Mouse (Mus musculus): ENCODE measurements at regions not wholly inside any gene's neighbourhood (a gene's known extent, or its start where the extent isn't known, plus 50 kb on each side); places are given as distances from the start of the nearest gene placed in this dataset.
"Not testable (repeated sequence)": the region's sequence is repeated elsewhere in the genome, so short reads cannot be mapped to it uniquely, and the experiment has no call there.

DNA sequence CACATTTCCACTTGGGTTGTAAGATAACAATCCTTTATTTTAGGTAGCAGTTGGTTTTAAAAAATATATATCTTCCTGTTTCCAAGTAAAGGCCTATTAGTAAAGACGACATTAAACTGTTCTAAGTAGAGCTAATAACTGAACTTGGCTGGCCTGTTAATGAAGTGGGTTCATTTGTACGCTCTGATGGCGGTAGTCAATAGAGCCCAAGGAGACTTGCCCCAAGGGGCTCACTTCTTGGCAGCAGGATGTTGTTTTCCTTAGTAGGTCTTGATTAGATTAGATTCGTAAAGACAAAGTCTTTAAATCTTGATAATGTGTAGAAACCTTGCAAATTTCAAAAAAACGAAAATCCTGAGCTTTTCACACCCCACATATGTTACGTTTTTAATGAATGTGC is 135.4 kb upstream of the Rapgef5 start:
- DNase-seq = no peak

DNA sequence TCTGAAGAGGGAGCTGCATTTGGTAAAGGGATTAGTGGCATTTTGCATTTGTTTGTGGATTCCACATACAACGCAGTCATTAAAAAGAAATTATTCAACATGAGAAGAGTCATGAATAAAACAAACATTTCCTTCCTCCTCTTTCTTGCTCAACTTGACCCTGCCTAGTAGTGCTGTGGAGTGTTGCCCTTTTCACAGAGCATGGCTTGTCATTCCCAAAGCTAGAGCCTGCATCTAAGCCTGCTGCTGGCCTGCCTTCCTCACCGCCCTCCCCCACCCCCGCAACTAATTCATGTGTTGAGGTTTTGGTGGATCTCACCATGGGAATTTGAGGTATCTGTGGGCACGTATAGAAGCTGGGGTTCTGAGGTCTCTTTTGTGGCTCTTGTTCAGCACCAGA is 133.6 kb upstream of the Rapgef5 start:
- not testable (repeated sequence) for DNase-seq

- DNase-seq = peak; percentile 63
These were observed 131.1 kb upstream of the Rapgef5 start for GRCm38 (mm10) chr12:117385072-117385666.

GRCm38 (mm10) chr12:117385697-117386096 is 130.6 kb upstream of the Rapgef5 start:
- no peak for DNase-seq

DNA sequence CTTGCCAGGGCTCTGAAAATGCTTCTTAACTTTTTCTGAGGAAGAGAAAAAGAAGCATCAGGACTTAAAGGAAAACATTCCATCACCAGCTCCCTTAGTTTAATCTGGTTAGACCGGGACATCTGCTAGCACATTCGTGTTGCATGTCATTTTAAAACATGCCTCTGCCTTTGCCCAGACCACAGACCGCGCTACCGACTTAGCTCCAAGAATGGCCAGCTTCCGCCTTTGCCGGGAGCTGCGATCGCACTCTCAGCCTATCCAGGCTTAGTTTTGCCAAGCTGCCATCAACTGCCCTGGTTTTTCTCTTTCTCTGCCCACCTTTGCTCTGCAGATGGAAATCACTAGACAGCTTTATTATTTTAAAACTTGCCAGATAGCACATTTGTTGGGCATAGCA is 129.3 kb upstream of the Rapgef5 start:
- no peak for DNase-seq

GRCm38 (mm10) chr12:117389516-117390347 is 126.5 kb upstream of the Rapgef5 start:
- DNase-seq = no peak

- DNase-seq = no peak
These were observed 118.8 kb upstream of the Rapgef5 start for GRCm38 (mm10) chr12:117397512-117397911.

DNA sequence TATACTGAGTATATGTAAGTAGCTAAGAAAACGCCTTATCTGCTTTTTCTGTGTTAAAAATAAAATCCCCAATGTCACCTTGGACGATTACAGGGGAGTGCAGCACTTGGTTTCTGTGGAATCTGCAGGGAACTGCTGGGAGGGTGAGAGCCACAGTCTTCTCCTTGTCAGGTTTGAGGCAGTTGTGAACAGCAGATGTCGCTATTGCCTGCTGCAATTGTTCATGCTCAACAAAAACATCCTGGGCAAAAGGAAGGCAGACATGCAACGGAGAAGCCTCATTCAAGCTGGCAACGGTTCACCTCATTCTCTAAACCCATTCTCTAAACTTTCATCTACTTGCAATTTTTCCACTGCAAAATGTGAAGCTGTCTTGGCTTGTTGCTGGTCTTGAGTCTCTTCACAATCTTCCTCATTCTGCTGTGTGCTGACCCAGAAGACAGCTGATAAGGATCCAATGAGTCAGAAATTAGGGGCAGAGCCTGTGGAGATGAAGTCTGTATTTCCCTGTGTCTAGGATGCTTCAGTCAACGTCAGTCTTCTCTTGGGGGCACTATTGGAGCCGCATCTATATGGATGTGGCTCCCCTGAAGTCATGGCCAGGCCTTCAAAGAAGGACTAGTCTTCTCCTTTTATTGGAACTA is 112.6 kb upstream of the Rapgef5 start:
- DNase-seq = peak; percentile 88

- DNase-seq = no peak
These were observed 112.0 kb upstream of the Rapgef5 start for GRCm38 (mm10) chr12:117404157-117404752.

- DNase-seq = no peak
These were observed 109.4 kb upstream of the Rapgef5 start for GRCm38 (mm10) chr12:117406832-117407231.

DNA sequence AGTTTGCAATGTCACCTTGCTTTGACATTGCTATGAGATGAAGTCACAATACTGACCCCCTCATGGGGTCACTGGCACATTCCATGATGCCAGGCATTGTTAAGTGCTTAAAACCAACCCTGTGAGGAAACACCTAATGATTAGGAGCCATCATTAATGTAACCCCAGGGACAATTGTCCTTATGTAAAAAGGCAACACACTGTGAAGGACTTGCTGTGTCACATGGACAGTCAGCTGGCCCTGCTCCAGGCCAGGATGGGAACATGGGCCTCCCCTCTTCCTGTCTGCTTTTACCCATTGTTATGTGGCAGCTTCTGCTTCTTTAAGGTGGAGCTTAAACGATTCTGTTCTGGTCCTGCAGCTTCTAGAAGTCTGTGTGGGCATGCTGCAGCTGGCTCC is 105.7 kb upstream of the Rapgef5 start:
- no peak for DNase-seq

DNA sequence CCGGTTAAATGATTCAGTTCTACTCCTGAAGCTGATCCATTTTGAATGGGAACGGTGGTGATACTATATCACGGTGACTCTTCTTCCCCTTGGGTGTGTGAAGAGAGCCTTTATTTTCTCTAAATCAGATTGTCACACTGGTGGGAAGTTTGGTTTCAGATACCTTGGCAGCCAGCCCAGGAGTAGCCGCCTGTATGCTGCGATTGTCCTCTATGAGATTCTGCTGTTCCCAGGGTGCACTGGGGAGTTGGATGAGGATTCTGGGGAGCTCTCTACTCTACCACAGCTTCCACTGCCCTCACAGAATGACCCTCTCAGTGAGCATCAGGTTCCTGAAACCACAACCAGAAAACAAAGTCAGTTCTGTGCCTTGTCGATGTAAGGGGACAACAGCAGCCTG is 104.0 kb upstream of the Rapgef5 start:
- DNase-seq = peak; percentile 29

GRCm38 (mm10) chr12:117412779-117413505 is 103.3 kb upstream of the Rapgef5 start:
- DNase-seq = no peak

DNA sequence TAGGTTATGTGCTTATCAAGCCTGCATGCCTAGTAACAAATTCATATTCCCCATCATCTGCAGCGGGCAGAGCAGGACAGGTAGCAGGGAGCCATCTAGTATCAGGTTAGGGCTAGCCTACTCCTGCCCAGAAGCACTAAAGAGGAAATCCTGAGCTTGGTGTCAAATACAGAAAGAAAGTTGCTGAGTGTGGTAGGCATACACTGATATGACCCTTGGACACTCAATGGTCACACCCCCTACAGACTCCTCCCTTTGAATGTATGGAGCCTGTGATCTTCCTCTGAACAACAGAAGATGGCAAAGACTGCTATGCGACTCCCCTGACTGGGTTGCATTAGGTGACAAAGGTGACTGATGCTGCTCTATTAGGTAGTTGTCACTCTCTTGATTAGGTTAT is 102.3 kb upstream of the Rapgef5 start:
- no peak for DNase-seq

- no peak for DNase-seq
These were observed 101.1 kb upstream of the Rapgef5 start for GRCm38 (mm10) chr12:117415146-117415545.

GRCm38 (mm10) chr12:117417991-117418390 is 98.3 kb upstream of the Rapgef5 start:
- DNase-seq = no peak

GRCm38 (mm10) chr12:117422315-117422978 is 93.8 kb upstream of the Rapgef5 start:
- no peak for DNase-seq

DNA sequence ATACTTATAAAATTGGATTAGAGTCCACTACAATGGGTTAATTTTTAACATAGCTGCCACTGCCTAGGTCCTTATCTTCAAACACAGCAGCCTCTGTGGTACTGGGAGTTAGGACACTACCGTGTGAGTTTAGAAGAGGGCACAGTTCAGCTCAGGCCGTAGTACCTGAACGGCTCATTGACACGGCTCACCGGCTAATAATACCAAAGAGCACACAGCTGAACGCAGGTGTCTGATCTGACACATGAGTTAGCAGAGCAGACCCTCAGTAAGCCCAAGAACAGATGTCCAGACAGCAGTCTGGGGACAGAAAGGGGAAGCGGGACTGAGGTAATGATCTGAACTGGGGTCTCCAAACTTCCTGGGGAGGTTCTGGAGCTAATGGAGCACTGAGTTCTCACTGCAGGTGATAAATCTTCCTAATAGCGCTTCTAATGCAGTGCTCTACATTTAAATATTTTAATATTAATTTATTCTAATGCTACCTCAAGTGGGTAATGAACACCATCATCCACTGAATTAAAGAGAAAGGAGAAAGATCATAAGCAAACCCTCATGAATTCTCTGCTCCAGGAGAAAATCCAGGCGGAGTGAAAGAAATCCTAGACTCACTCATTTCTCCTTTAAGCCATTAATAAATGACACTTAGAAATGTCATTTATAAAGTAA is 90.8 kb upstream of the Rapgef5 start:
- no peak for DNase-seq

DNA sequence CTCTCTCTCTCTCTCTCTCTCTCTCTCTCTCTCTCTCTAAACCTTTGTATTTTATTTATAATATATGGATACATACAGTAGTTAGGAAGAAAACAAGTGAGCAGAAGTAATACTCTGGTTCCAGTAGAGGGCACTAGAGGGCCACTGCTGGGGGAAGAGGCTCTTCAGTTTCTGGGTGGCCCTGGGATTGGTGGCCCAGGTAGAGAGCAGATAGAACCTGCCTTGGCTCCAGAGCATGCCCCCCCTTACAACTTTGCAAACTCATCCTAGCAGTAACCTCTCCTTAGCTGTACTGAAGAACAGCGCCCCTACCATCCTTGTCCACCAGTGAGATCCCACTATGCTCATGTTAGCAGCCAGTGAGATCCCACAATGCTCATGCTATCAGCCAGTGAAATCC is 88.8 kb upstream of the Rapgef5 start:
- peak; percentile 69 for DNase-seq

DNA sequence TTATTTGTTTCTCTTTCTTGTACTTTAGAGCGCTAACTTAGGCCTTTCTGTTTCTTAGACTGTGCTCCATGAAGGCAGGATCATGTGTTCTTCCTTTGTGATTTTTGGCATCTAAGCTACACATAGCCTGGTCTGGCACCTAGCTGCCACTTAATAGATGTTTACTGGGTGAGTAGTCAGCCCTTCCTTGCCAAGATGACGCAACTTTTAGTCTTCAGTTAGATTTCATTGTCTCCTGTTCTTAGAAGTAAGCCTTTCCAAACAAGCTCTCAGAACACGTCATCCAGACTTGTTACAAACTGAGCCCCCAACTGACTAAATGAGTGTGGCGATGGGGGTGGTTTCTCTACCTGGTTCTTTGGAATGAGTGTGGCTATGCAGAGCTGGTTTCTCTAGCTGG is 85.4 kb upstream of the Rapgef5 start:
- DNase-seq = no peak

GRCm38 (mm10) chr12:117432788-117433187 is 83.5 kb upstream of the Rapgef5 start:
- DNase-seq = no peak

GRCm38 (mm10) chr12:117437011-117437410 is 79.3 kb upstream of the Rapgef5 start:
- DNase-seq = no peak

Measured in right cerebral cortex, adult 18-20 months (tissue).